Mouse (Mus musculus) embryonic facial prominence, embryonic 14.5 days (tissue): ENCODE results near the gene Tmem245. TPM values are rescaled to one million over a fixed set of nuclear protein-coding genes. Genes with fewer than 3 reads are reported as not detected.

ENCODE experiments used
- ATAC-seq: fragments of 200-750 bp; cut with Nextera tagmentation; 2 replicates; pipeline ENCODE4 v1.8.0; 2017; ENCODE audit warnings: low read depth, moderate number of reproducible peaks, moderate TSS enrichment
- DNase-seq: peaks from one replicate; pipeline ENCODE4 v3.0.0-alpha.2; 2015; ENCODE audit warnings: low spot score
- H3K27ac ChIP-seq: fragments of 300-500 bp; sonication (generic); replicated peaks from 2 replicates; pipeline ENCODE4 v1.5.1; 2014; ENCODE audit warnings: low read depth, mild to moderate bottlenecking, low read length, moderate library complexity
- H3K27me3 ChIP-seq: fragments of 300-500 bp; sonication (generic); replicated peaks from 2 replicates; pipeline ENCODE4 v1.6.1; 2014; ENCODE audit warnings: low read length; ENCODE audit not compliant: control insufficient read depth, insufficient read depth
- H3K36me3 ChIP-seq: fragments of 300-500 bp; sonication (generic); 2 replicates; pipeline ENCODE4 v1.6.1; 2014; ENCODE audit warnings: low read length, mixed read lengths; ENCODE audit not compliant: control insufficient read depth, insufficient read depth
- H3K4me1 ChIP-seq: fragments of 300-500 bp; sonication (generic); 2 replicates; pipeline ENCODE4 v1.6.1; 2014; ENCODE audit warnings: antibody characterized with exemption, low read length; ENCODE audit not compliant: control insufficient read depth, insufficient read depth
- H3K4me2 ChIP-seq: fragments of 300-500 bp; sonication (generic); 2 replicates; pipeline ENCODE4 v1.6.1; 2014; ENCODE audit warnings: low read depth, mild to moderate bottlenecking, low read length, moderate library complexity, mixed read lengths
- H3K4me3 ChIP-seq: fragments of 300-500 bp; sonication (generic); 2 replicates; pipeline ENCODE4 v1.5.1; 2014; ENCODE audit warnings: low read depth, mild to moderate bottlenecking, low read length
- H3K9ac ChIP-seq: fragments of 300-500 bp; sonication (generic); 2 replicates; pipeline ENCODE4 v1.6.1; 2014; ENCODE audit warnings: low read depth, mild to moderate bottlenecking, low read length, moderate library complexity, mixed read lengths
- H3K9me3 ChIP-seq: fragments of 300-500 bp; sonication (generic); 2 replicates; pipeline ENCODE4 v1.6.1; 2016; ENCODE audit warnings: low read length; ENCODE audit not compliant: control insufficient read depth
- WGBS: fragments of 180-500 bp; shearing (Covaris S2); extraction: QIAGEN DNeasy Blood & Tissue Kit; methylation state at CpG from one replicate; pipeline ENCODE4 v1.1.7; 2014; 5-methylcytosine and 5-hydroxymethylcytosine counted together
- polyA plus RNA-seq: library from polyadenylated mRNA; unstranded; fragments of >200 nt; fragmentation: Nextera tagmentation; extraction: Ambion mirVana; gene quantifications from 2 replicates; pipeline ENCODE4 v1.2.1, GENCODE M21; 2014

Gene Tmem245
- polyA plus RNA-seq, 1 experiment from 2014 or later = 9.8 TPM

- Histone ChIP-seq H3K4me3 (no peak overlapping the region), H3K36me3 (peaks cover 3% of the 10 kb centered on the region; the same call in 1 of the 2 replicates), H3K9me3 (no peaks in the 10 kb centered on the region), H3K4me1 (peaks cover 4% of the 10 kb centered on the region), H3K27ac (no peak overlapping the region), H3K4me2 (no peak overlapping the region), H3K9ac (no peak overlapping the region), H3K27me3 (no peaks in the 10 kb centered on the region)
- DNase-seq = no peak
- ATAC-seq = no peak
- 66% methylated on average over 5 of the region's 5 CpGs for WGBS
These were observed 79.5 kb downstream of the Tmem245 start for GRCm38 (mm10) chr4:56867761-56868160.

GRCm38 (mm10) chr4:56865971-56866370 is 81.3 kb downstream of the Tmem245 start:
- H3K4me2 ChIP-seq = no peak overlapping the region
- peak overlapping the region; percentile 82; the same call in 1 of the 2 replicates for H3K27ac ChIP-seq
- WGBS = 58% methylated on average over 4 of the region's 4 CpGs
- no peak overlapping the region for H3K9ac ChIP-seq
- ATAC-seq (no peak), DNase-seq (no peak)
- no peaks in the 10 kb centered on the region for H3K9me3 ChIP-seq
- no peak overlapping the region for H3K4me3 ChIP-seq
- H3K36me3 ChIP-seq = no peaks in the 10 kb centered on the region; the same call in 1 of the 2 replicates
- H3K27me3 ChIP-seq = no peaks in the 10 kb centered on the region
- peaks cover 4% of the 10 kb centered on the region for H3K4me1 ChIP-seq

- peak within 1 kb of the TSS; percentile 94 for H3K4me2 ChIP-seq
- H3K4me1 ChIP-seq = peaks cover 4% of the 10 kb centered on the region
- H3K9me3 ChIP-seq = no peaks in the 10 kb centered on the region
- ATAC-seq (peak; percentile 96), DNase-seq (peak; percentile 94)
- H3K27ac ChIP-seq = peak within 1 kb of the TSS; percentile 82
- no peaks in the 10 kb centered on the region for H3K36me3 ChIP-seq
- peak within 1 kb of the TSS; percentile 85 for H3K4me3 ChIP-seq
- H3K9ac ChIP-seq = peak within 1 kb of the TSS; percentile 82
- WGBS = under 1% methylated on average over 17 of the region's 45 CpGs
- H3K27me3 ChIP-seq = no peaks in the 10 kb centered on the region
These were observed 82.2 kb downstream of the Tmem245 start, which contains the start of gene Ctnnal1 for GRCm38 (mm10) chr4:56865003-56865511. Gene Ctnnal1, minus strand, starts transcription at chr4:56865188.

GRCm38 (mm10) chr4:56864417-56865001 is 82.7 kb downstream of the Tmem245 start:
- Histone ChIP-seq H3K27me3 (no peaks in the 10 kb centered on the region), H3K9ac (peak overlapping the region; percentile 82), H3K36me3 (no peaks in the 10 kb centered on the region), H3K4me1 (peaks cover 4% of the 10 kb centered on the region), H3K4me3 (peak overlapping the region; percentile 85), H3K9me3 (no peaks in the 10 kb centered on the region), H3K4me2 (peak overlapping the region; percentile 94), H3K27ac (peak overlapping the region; percentile 82)
- WGBS = under 1% methylated on average over 31 of the region's 49 CpGs
- peak; percentile 59 for DNase-seq
- peak; percentile 58 for ATAC-seq

GRCm38 (mm10) chr4:56864016-56864415 is 83.2 kb downstream of the Tmem245 start:
- peak overlapping the region; percentile 82; the same call in 1 of the 2 replicates for H3K27ac ChIP-seq
- peaks cover 4% of the 10 kb centered on the region for H3K4me1 ChIP-seq
- WGBS = 38% methylated on average over 4 of the region's 4 CpGs

GRCm38 (mm10) chr4:56861551-56861950 is 85.7 kb downstream of the Tmem245 start:
- no peak for DNase-seq
- 95% methylated on average over 4 of the region's 4 CpGs for WGBS

More at GRCm38 (mm10) chr4:56864016-56864415, 83.2 kb downstream of the Tmem245 start:
- no peaks in the 10 kb centered on the region for H3K36me3 ChIP-seq
- peak overlapping the region; percentile 82 for H3K9ac ChIP-seq
- ATAC-seq (no peak), DNase-seq (peak; percentile 48)
- H3K4me2 ChIP-seq = peak overlapping the region; percentile 94
- no peaks in the 10 kb centered on the region for H3K9me3 ChIP-seq
- H3K27me3 ChIP-seq = no peaks in the 10 kb centered on the region
- H3K4me3 ChIP-seq = peak overlapping the region; percentile 85

GRCm38 (mm10) chr4:56858733-56859132 is 88.5 kb downstream of the Tmem245 start:
- Histone ChIP-seq H3K9ac (no peak overlapping the region), H3K4me1 (peaks cover 4% of the 10 kb centered on the region), H3K36me3 (no peaks in the 10 kb centered on the region), H3K27ac (no peak overlapping the region), H3K4me2 (no peak overlapping the region), H3K4me3 (no peak overlapping the region), H3K9me3 (no peaks in the 10 kb centered on the region), H3K27me3 (no peaks in the 10 kb centered on the region)
- no peak for DNase-seq
- WGBS = 48% methylated on average over 9 of the region's 9 CpGs
- no peak for ATAC-seq

More at GRCm38 (mm10) chr4:56861551-56861950, 85.7 kb downstream of the Tmem245 start:
- ATAC-seq = no peak
- no peak overlapping the region for H3K4me2 ChIP-seq
- no peaks in the 10 kb centered on the region for H3K27me3 ChIP-seq
- H3K4me1 ChIP-seq = peaks cover 4% of the 10 kb centered on the region
- no peak overlapping the region for H3K9ac ChIP-seq
- H3K4me3 ChIP-seq = no peak overlapping the region
- no peak overlapping the region for H3K27ac ChIP-seq
- no peaks in the 10 kb centered on the region for H3K36me3 ChIP-seq
- no peaks in the 10 kb centered on the region for H3K9me3 ChIP-seq

DNA sequence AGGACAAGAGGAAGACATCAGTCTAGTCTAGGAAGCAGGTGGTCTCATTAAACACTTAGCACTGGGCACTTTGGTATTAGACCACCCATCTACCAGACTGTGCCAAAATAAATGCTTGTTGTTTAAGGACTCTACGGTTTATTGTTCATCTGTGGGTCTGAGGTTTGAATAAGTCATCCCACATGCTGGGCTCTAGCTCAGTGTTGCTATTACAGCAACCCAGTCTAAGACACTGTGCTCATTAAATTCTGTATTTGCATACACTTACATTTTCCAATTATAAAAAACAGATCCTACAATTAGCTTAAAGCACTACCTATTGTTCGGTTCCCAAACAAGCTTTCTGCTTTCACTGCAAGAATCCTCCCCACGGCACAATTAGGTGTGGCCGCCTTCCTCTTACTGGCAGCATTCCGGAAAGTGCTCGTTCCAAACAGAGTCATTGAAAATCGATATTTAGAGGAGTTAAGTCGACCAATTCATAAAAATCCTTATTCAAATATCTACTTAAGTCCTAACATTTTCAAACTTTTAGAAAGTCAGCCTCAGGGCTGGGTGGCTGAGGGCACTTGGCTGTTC is 90.8 kb downstream of the Tmem245 start:
- Histone ChIP-seq H3K27me3 (no peaks in the 10 kb centered on the region), H3K4me1 (no peaks in the 10 kb centered on the region), H3K4me2 (no peak overlapping the region), H3K27ac (no peak overlapping the region), H3K9me3 (no peaks in the 10 kb centered on the region), H3K9ac (no peak overlapping the region), H3K36me3 (no peaks in the 10 kb centered on the region), H3K4me3 (no peak overlapping the region)
- whole genome bisulfite sequencing = 71% methylated on average over 8 of the region's 8 CpGs
- ATAC-seq = no peak
- DNase-seq = no peak
